Mouse (Mus musculus) telencephalon, adult 2 months (tissue): ENCODE measurements at regions not wholly inside any gene's neighbourhood (a gene's known extent, or its start where the extent isn't known, plus 50 kb on each side); places are given as distances from the start of the nearest gene placed in this dataset.
A peak's percentile ranks its signal among the peaks of the same experiment; 100 is the strongest.
"Not testable (repeated sequence)": the region's sequence is repeated elsewhere in the genome, so short reads cannot be mapped to it uniquely, and the experiment has no call there.

Experiments
- DNase-seq: peaks from one replicate; pipeline ENCODE4 v3.0.0-alpha.2; 2011; ENCODE audit warnings: low read depth, low spot score

DNA sequence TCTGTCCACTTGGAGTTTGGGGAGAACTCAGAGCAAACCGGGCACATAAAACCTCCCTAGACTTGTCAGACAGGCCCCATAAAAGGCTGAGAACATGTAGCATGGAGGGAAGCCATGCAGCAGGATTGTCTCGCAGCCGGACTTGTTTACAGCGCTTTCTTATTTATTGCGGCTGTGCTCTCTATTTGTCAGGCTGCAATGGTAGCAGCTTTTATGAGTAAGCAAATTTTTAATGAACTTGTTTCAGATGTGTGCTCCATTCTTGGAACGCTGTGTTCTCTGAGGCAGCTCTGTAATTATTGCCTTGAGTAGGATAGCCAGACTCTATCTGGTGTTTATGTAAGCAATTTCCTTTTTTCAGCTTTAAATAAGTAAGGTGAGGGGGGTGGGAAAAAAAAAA, 169.2 kb upstream of the Camk1g start:
- DNase-seq: peak; percentile 55

- DNase-seq: no peak
These were observed 168.3 kb upstream of the Camk1g start for GRCm38 (mm10) chr1:193538425-193538824.

GRCm38 (mm10) chr1:193537616-193538015, 167.5 kb upstream of the Camk1g start:
- DNase-seq: no peak

DNA sequence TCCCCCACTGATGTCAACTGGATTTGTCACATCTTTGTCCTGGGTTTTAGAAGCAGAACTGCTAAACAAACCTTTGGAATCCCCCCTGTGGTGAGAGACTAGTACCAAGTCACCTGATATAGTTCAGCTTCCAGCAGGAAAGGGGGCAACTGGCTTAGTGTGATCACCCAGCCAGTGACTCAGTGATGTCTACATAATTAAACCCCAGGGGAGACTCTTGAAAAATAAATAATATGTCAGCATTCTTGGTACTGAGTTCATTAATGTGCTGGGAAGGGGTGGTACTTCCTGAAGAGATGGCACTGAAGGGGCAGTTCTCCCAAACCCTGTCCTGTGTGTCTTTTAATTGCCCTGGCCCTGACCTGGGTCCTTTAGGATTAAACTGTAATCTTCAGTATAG, 166.5 kb upstream of the Camk1g start:
- DNase-seq: no peak

- no peak for DNase-seq
These were observed 164.4 kb upstream of the Camk1g start for GRCm38 (mm10) chr1:193534449-193534848.

- no peak for DNase-seq
These were observed 156.4 kb upstream of the Camk1g start for GRCm38 (mm10) chr1:193526501-193526900.

GRCm38 (mm10) chr1:193522007-193522406, 151.9 kb upstream of the Camk1g start:
- no peak for DNase-seq

- DNase-seq: no peak
These were observed 148.7 kb upstream of the Camk1g start for GRCm38 (mm10) chr1:193518840-193519239.

- no peak for DNase-seq
These were observed 147.9 kb upstream of the Camk1g start for GRCm38 (mm10) chr1:193517968-193518367.

GRCm38 (mm10) chr1:193517293-193517692, 147.2 kb upstream of the Camk1g start:
- DNase-seq: no peak

DNA sequence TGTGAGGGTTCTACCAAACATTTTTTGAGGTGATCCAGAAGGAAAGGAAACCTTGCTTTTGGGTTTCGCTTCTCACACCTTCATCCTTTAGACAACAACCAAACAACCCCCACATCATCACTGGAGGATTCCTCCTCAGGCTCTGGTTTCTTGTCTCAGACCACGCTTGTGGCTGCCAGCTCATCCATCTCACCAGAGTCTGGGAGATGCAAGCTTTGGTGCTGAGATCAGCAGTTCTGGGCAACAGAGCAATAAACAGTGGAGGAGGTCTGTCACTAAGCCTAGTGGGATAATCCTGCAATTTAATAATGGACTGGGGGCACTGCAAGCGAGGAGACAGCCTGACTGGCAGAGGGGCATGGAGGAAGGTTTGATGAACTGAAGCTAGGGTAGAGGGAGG, 146.3 kb upstream of the Camk1g start:
- no peak for DNase-seq

GRCm38 (mm10) chr1:193513929-193514710, 144.0 kb upstream of the Camk1g start:
- no peak for DNase-seq

GRCm38 (mm10) chr1:193510066-193510793, 140.1 kb upstream of the Camk1g start:
- no peak for DNase-seq

DNA sequence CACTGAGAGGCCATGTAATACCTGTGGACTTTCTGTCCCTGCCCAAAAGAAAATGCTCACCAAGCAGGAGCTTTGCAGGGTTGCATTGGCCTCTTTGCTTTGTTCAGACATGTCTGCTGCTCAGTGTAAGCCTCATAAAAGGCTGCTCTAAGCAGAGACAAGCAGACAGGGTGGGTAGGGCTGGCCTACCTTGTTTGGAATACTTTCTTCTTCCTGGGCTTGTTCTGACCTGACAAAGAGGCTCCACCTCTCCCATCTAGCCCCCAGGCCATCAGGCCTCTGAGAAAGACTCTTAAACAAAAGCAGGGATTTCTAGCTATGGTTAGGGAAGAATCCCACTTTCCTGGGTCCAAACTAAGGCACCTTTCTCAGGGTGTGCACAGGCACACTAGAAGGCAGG, 138.2 kb upstream of the Camk1g start:
- no peak for DNase-seq

DNA sequence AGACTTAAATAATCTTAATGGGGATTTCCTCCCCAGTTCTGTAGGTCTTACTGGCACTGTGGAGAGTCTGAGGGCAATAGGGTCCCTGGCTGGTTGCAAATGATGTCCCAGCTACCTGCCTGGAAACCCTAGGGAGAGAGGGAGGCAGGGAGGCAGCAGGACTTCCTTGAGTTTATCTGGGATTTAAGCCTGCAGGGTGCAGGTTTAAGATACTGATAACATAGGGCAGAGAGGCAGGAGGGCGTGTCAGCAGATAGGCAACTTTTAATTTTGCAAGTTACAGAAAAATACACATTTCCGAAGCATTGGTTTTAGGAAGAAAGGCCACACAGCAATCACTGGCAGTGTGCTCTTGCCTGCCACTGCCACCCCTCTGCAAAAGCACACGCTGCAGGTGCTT, 136.9 kb upstream of the Camk1g start:
- no peak for DNase-seq

- peak; percentile 31 for DNase-seq
These were observed 135.3 kb upstream of the Camk1g start for GRCm38 (mm10) chr1:193505381-193505780.

- DNase-seq: no peak
These were observed 134.5 kb upstream of the Camk1g start for GRCm38 (mm10) chr1:193504611-193505010.

GRCm38 (mm10) chr1:193503624-193504325, 133.7 kb upstream of the Camk1g start:
- peak; percentile 42 for DNase-seq

DNA sequence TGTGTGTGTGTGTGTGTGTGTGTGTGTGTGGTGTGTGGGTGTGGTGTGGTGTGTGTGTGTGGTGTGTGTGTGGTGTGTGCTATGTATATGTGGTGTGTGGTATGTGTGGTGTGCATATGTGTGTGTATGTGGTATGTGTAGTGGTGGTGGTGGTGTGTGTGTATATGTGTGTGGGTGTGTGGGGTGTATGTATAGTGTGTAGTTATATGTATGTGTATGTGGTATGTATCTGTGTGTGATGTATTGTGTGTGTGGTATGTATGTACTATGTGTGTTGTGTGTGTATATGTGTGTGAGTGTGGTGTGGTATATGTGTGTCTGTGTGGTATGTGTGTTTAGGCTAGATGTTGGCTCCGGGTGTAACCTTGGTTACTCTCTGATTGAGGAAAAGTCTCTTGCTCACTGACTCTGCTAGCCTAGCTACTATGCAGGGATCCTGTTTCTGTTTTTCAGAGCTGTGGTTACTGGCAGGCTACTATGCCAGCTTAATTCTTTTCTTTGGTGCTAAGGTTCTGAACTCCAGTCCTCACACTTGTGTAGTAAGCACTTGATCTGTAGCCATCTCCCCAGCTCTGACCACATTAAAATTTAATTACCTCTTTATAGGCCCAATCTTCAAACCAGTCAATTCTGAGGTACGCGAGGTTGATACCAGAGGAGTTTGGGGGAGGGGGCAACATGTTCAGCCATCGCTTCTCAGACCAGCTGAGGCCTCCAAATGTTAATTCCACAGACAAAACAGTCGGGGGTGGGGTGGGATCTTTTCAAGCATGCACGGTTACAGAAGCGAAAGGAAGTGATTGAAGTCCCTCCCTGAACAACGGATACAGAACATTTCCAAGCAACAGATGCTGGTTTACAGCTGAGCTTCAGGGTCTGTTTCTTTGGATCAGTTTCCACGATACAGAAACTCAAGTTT, 126.4 kb upstream of the Camk1g start:
- DNase-seq: no peak

DNA sequence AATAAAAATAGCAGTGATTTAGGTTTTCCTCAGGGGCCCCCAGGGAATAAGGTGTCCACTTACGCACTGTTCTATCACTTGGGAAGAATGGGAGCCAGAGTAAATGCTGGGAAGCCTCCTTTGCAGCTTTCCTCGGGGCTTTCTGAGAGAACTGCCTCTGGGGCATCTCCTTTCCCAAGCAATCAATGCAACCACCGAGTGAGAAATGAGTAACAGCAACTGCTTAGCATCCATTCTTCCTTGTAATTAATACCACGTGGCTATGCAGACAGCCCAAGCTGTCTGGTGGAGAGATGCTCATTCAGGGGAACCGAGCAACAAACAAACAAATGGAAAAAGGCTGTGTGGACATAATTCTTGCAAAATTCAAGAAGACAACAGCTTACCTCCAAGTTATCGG, 117.9 kb upstream of the Camk1g start:
- DNase-seq: no peak

GRCm38 (mm10) chr1:193486668-193487067, 116.6 kb upstream of the Camk1g start:
- not testable (repeated sequence) for DNase-seq
